Mouse (Mus musculus) lung, embryonic 16.5 days (tissue): ENCODE measurements around the gene C1qtnf9. TPM values are rescaled to one million over a fixed set of nuclear protein-coding genes. Genes with fewer than 3 reads are reported as not detected.
A peak's percentile ranks its signal among the peaks of the same experiment; 100 is the strongest.

Experiments
- ATAC-seq: fragments of 200-750 bp; cut with Nextera tagmentation; 2 replicates; pipeline ENCODE4 v1.8.0; 2017; ENCODE audit warnings: low read depth, mild to moderate bottlenecking, moderate library complexity
- H3K27ac ChIP-seq: fragments of 300-500 bp; sonication (generic); 2 replicates; pipeline ENCODE4 v1.5.1; 2014; ENCODE audit warnings: mild to moderate bottlenecking, control low read depth, low read length
- H3K27me3 ChIP-seq: fragments of 300-500 bp; sonication (generic); 2 replicates; pipeline ENCODE4 v1.6.1; 2014; ENCODE audit warnings: low read depth, low read length, mixed read lengths; ENCODE audit not compliant: control insufficient read depth, insufficient read depth
- H3K36me3 ChIP-seq: fragments of 300-500 bp; sonication (generic); 2 replicates; pipeline ENCODE4 v1.6.1; 2014; ENCODE audit warnings: low read length; ENCODE audit not compliant: control insufficient read depth, insufficient read depth
- H3K4me1 ChIP-seq: fragments of 300-500 bp; sonication (generic); replicated peaks from 2 replicates; pipeline ENCODE4 v1.6.1; 2014; ENCODE audit warnings: low read length, mixed read lengths; ENCODE audit not compliant: control insufficient read depth, insufficient read depth
- H3K4me2 ChIP-seq: fragments of 300-500 bp; sonication (generic); 2 replicates; pipeline ENCODE4 v1.6.1; 2014; ENCODE audit warnings: low read depth, low read length, control low read depth
- H3K4me3 ChIP-seq: fragments of 300-500 bp; sonication (generic); 2 replicates; pipeline ENCODE4 v1.5.1; 2014; ENCODE audit warnings: mild to moderate bottlenecking, low read length, control low read depth
- H3K9ac ChIP-seq: fragments of 300-500 bp; sonication (generic); 2 replicates; pipeline ENCODE4 v1.6.1; 2014; ENCODE audit warnings: low read length, control low read depth
- H3K9me3 ChIP-seq: fragments of 300-500 bp; sonication (generic); 2 replicates; pipeline ENCODE4 v1.6.1; 2016; ENCODE audit warnings: low read length; ENCODE audit not compliant: control insufficient read depth
- WGBS: fragments of 180-500 bp; shearing (Covaris S2); extraction: QIAGEN DNeasy Blood & Tissue Kit; methylation state at CpG from one replicate; pipeline ENCODE4 v1.1.7; 2014; 5-methylcytosine and 5-hydroxymethylcytosine counted together
- polyA plus RNA-seq: library from polyadenylated mRNA; unstranded; fragments of >200 nt; fragmentation: Nextera tagmentation; extraction: Ambion mirVana; gene quantifications from 2 replicates; pipeline ENCODE4 v1.2.1, GENCODE M21; 2015

The C1qtnf9 gene
- polyA plus RNA-seq, 1 experiment from 2014 or later: 1.4 TPM

DNA sequence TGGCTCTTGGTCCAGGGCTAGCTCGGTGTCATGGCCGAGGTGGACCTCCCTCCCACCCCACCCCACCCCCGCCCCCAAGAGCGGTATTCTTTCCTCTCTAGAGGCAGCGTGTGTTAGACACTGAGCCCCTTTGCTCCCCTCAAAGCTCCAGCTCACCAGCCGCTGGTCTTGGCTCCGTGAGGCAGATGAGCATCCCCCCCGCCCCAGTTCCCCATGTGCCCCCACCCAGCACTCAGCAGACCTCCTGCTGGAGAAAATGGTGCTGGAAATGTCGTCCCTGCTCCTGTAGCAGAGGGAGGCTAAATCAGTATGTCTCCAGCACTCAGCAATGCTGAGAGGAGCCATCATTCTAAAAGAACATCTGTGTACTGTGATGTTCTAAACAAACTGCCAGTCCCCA is 24.3 kb upstream of the C1qtnf9 start:
- WGBS: 60% methylated on average over 9 of the region's 9 CpGs
- H3K27ac ChIP-seq: no peak overlapping the region
- H3K27me3 ChIP-seq: no peaks in the 10 kb centered on the region
- H3K4me2 ChIP-seq: no peak overlapping the region
- H3K9ac ChIP-seq: no peak overlapping the region
- H3K9me3 ChIP-seq: no peaks in the 10 kb centered on the region
- peaks cover 41% of the 10 kb centered on the region for H3K4me1 ChIP-seq
- no peak overlapping the region for H3K4me3 ChIP-seq
- no peak for ATAC-seq
- H3K36me3 ChIP-seq: peaks cover 5% of the 10 kb centered on the region; the same call in 1 of the 2 replicates

DNA sequence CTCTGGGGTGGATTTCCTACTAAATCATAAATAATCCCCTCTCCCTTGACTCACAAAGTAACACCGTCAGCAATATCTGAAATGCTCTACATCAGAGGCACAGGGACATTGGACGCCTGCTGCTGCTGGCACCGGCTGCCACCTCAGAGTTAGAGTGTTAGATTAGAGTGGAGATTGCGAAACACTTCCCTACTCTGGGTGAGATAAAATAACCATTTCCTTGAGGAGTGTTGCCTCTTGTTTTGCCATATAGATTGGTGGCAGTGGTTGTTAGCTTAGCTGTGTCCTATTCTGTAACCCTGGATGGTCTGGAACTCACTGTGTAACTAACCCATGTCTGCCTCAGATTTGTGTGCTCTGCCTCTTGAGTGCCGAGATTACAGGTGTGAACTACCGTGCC is 22.7 kb upstream of the C1qtnf9 start:
- 35% methylated on average over 6 of the region's 6 CpGs for whole genome bisulfite sequencing
- H3K4me3 ChIP-seq: no peak overlapping the region
- H3K9me3 ChIP-seq: no peaks in the 10 kb centered on the region
- peak overlapping the region; percentile 27 for H3K27ac ChIP-seq
- H3K4me2 ChIP-seq: no peak overlapping the region
- ATAC-seq: peak; percentile 65
- no peaks in the 10 kb centered on the region for H3K27me3 ChIP-seq
- peaks cover 5% of the 10 kb centered on the region; the same call in 1 of the 2 replicates for H3K36me3 ChIP-seq
- H3K4me1 ChIP-seq: peaks cover 31% of the 10 kb centered on the region
- no peak overlapping the region for H3K9ac ChIP-seq

DNA sequence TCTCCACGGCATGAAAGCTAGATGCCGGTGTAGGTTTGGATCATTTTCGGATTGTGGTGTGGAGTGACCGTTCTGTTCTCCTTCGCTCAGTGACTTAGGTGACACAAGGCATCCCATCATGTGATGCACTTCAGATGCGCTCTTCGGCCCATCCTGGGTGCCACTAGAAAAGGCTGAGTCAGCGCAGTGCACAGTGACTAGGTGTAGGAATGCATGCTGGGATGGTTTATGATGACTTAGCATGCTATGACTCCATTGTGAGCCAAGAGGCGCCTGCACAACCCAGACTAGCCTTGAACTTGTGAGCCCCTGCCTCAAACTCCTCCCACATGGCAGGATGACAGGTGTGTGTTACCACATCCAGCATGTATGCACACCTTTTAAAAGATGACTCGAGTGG is 21.8 kb upstream of the C1qtnf9 start:
- Histone ChIP-seq H3K9me3 (no peaks in the 10 kb centered on the region), H3K4me2 (no peak overlapping the region), H3K4me1 (peaks cover 22% of the 10 kb centered on the region), H3K4me3 (no peak overlapping the region), H3K27ac (no peak overlapping the region), H3K9ac (no peak overlapping the region), H3K27me3 (no peaks in the 10 kb centered on the region), H3K36me3 (peaks cover 5% of the 10 kb centered on the region; the same call in 1 of the 2 replicates)
- ATAC-seq: no peak
- WGBS: 92% methylated on average over 10 of the region's 10 CpGs

DNA sequence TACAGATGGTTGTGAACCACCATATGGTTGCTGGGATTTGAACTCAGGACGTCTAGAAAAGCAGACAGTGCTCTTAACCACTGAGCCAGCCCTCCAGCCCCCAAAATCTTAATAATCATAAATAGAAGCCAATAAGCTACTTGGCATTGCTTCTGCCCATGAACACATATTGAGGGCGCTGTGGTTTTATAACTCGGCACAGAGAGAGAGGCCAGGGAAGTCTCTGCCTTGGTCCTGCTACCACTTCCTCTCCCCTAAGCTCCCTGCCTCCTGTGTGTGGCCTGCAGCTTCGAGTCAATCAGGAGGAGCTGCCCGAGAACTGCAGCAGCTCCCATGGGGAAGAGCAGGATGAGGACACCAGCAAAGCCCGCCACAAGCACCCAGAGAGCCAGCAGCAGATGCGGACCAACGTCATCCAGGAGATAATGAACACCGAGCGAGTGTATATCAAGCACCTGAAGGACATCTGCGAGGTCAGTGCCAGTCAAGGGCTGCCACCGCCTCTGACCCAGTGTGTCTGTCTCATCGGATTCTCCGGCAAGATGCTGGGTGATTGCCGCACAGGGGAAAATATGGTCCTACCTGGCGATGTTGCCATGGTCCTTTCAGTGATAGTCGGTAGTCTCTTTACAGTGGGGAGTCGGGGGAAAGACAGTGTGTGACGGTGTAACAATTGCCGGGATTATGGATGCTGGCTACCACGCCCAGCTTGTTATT is 20.6 kb upstream of the C1qtnf9 start:
- Histone ChIP-seq H3K4me3 (no peak overlapping the region), H3K27ac (no peak overlapping the region), H3K9ac (no peak overlapping the region), H3K4me2 (no peak overlapping the region), H3K4me1 (peaks cover 11% of the 10 kb centered on the region), H3K36me3 (peaks cover 5% of the 10 kb centered on the region; the same call in 1 of the 2 replicates), H3K9me3 (no peaks in the 10 kb centered on the region), H3K27me3 (no peaks in the 10 kb centered on the region)
- no peak for ATAC-seq
- WGBS: 87% methylated on average over 21 of the region's 21 CpGs

DNA sequence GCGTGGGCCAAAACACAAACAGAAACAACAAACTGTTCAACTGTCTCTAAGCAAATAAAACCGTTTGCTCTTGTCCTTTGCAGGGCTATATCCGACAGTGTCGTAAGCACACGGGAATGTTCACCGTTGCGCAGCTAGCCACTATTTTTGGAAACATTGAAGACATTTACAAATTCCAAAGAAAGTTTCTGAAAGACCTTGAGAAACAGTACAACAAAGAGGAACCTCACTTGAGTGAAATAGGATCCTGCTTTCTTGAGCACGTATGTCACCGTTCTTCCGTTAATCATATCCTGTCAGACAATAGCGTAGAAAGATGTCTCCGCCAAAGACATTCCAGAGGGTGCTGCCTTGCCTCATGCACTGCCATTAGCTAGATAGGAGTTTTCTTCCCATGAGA is 18.1 kb upstream of the C1qtnf9 start:
- Histone ChIP-seq H3K9ac (no peak overlapping the region), H3K27me3 (no peaks in the 10 kb centered on the region), H3K4me1 (peaks cover 1% of the 10 kb centered on the region), H3K27ac (no peak overlapping the region), H3K4me3 (no peak overlapping the region), H3K9me3 (no peaks in the 10 kb centered on the region), H3K36me3 (peaks cover 8% of the 10 kb centered on the region; the same call in 1 of the 2 replicates), H3K4me2 (no peak overlapping the region)
- ATAC-seq: no peak
- WGBS: 64% methylated on average over 12 of the region's 12 CpGs

- 82% methylated on average over 16 of the region's 16 CpGs for whole genome bisulfite sequencing
- Histone ChIP-seq H3K36me3 (0 out of 2 replicates have a peak, but pooled peaks cover 6% of the 10 kb centered on the region), H3K9me3 (no peaks in the 10 kb centered on the region)
These were observed 16.4 kb upstream of the C1qtnf9 start for GRCm38 (mm10) chr14:60751581-60751980.

DNA sequence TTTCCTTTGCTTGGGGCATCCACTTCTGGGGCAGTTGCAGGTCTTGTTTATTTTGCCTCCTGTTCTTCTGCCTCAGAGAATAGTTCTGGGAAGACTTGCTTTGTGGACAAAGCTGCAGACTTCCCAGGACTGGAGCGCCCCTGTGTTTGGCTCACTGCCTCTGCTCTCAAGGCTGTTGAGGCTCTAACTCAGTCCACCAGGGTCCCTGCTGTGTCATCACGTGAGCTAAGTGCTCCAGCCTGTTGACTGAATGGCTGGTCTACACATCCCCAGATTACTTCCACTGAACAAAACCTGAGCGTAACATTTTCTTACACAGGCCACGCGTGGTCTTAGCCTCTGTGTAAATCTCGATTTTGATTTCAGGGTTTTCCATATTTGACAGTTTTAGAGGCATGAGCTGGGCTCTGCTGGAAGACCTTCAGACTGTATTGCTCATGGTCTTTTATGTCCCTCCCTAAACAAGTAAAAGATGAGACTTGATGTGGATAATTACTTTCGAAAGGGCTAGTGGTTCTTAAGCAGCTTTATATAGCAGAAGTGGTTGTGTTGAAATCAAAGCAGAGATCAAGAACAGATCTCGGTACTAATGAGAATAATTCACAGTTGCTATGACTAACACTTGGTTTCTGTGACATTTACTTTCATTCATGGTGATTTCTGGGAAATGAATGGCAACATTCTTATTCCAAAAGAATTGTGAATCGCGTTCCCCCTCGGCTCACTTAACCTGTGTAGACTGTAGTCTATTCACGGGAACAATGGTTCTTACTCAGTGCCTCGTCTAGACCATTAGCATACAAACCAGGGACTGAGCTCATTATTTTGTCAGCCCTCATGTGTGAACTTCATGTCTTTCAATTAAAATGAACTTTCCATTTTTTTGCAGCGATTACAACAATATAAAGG is 14.8 kb upstream of the C1qtnf9 start:
- H3K36me3 ChIP-seq: 0 out of 2 replicates have a peak, but pooled peaks cover 4% of the 10 kb centered on the region
- H3K9ac ChIP-seq: no peak overlapping the region
- H3K27me3 ChIP-seq: no peaks in the 10 kb centered on the region
- ATAC-seq: no peak
- H3K4me1 ChIP-seq: no peaks in the 10 kb centered on the region; the same call in 1 of the 2 replicates
- H3K4me3 ChIP-seq: no peak overlapping the region
- H3K27ac ChIP-seq: no peak overlapping the region
- no peaks in the 10 kb centered on the region for H3K9me3 ChIP-seq
- no peak overlapping the region for H3K4me2 ChIP-seq
- 82% methylated on average over 14 of the region's 14 CpGs for WGBS

More at GRCm38 (mm10) chr14:60751581-60751980, 16.4 kb upstream of the C1qtnf9 start:
- no peak for ATAC-seq
- Histone ChIP-seq H3K4me1 (no peaks in the 10 kb centered on the region; the same call in 1 of the 2 replicates), H3K4me2 (no peak overlapping the region), H3K4me3 (no peak overlapping the region), H3K27me3 (no peaks in the 10 kb centered on the region), H3K27ac (no peak overlapping the region), H3K9ac (no peak overlapping the region)

DNA sequence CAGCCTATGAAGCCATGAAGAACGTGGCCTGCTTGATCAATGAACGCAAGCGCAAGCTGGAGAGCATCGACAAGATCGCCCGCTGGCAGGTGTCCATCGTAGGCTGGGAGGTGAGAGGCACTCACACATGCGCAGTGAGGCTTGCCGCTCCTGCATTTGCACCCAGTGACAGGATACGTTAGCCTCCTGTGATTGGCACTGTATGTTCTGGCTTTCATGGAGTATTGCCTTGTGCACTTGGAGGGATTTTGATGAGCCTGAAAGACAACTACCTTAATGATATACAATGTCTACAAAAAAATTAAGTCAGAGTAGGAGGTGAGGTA is 14.2 kb upstream of the C1qtnf9 start:
- 95% methylated on average over 10 of the region's 10 CpGs for WGBS
- H3K36me3 ChIP-seq: 0 out of 2 replicates have a peak, but pooled peaks cover 4% of the 10 kb centered on the region

GRCm38 (mm10) chr14:60754656-60755055 is 13.3 kb upstream of the C1qtnf9 start:
- Histone ChIP-seq H3K27ac (no peak overlapping the region), H3K4me3 (no peak overlapping the region), H3K9me3 (no peaks in the 10 kb centered on the region), H3K9ac (no peak overlapping the region), H3K36me3 (0 out of 2 replicates have a peak, but pooled peaks cover 6% of the 10 kb centered on the region), H3K4me2 (no peak overlapping the region), H3K4me1 (no peaks in the 10 kb centered on the region; the same call in 1 of the 2 replicates), H3K27me3 (no peaks in the 10 kb centered on the region)
- ATAC-seq: no peak
- 92% methylated on average over 5 of the region's 5 CpGs for WGBS

More for the DNA sequence above, 14.2 kb upstream of the C1qtnf9 start:
- Histone ChIP-seq H3K4me3 (no peak overlapping the region), H3K4me2 (no peak overlapping the region), H3K4me1 (no peaks in the 10 kb centered on the region; the same call in 1 of the 2 replicates), H3K27ac (no peak overlapping the region), H3K9ac (no peak overlapping the region), H3K27me3 (no peaks in the 10 kb centered on the region), H3K9me3 (no peaks in the 10 kb centered on the region)
- no peak for ATAC-seq
